Mouse (Mus musculus): ENCODE results near the gene Lrrc56.

- TF ChIP-seq CTCF (IDR thresholded peaks at IDR 0.05; ENCODE audit: low read depth) (no peak), EP300 (IDR thresholded peaks at IDR 0.05; ENCODE audit: low read depth) (no peak)
Measured at GRCm38 (mm10) chr7:141218141-141218540, 24.2 kb downstream of the Lrrc56 start.

All from heart, postnatal 0 days (tissue).